Mouse (Mus musculus): ENCODE results near the gene 1700007K13Rik. TPM values are rescaled to one million over a fixed set of nuclear protein-coding genes. Genes with fewer than 3 reads are reported as not detected.

1700007K13Rik gene
- polyA plus RNA-seq, 1 experiment from 2014 or later: 1.5 TPM

- peaks cover 21% of the 10 kb centered on the region for H3K27me3 ChIP-seq (replicated peaks; ENCODE audit: low read depth, poor library complexity, severe bottlenecking)
- DNase-seq (ENCODE audit: low spot score): no peak
- H3K27ac ChIP-seq (replicated peaks): no peak overlapping the region
- no peak overlapping the region for H3K4me3 ChIP-seq
- H3K9me3 ChIP-seq: no peaks in the 10 kb centered on the region
- H3K36me3 ChIP-seq (replicated peaks): peaks cover 13% of the 10 kb centered on the region
- peaks cover 27% of the 10 kb centered on the region for H3K4me1 ChIP-seq
- 84% methylated on average over 9 of the region's 9 CpGs for WGBS
Measured at GRCm38 (mm10) chr2:28464919-28465318, 1.2 kb downstream of the 1700007K13Rik start.

GRCm38 (mm10) chr2:28463919-28464318 lies 2.2 kb downstream of the 1700007K13Rik start:
- 35% methylated on average over 3 of the region's 3 CpGs for WGBS
- H3K27ac ChIP-seq (replicated peaks): no peak overlapping the region
- no peaks in the 10 kb centered on the region for H3K9me3 ChIP-seq
- DNase-seq (ENCODE audit: low spot score): peak; percentile 66
- peaks cover 21% of the 10 kb centered on the region for H3K27me3 ChIP-seq (replicated peaks; ENCODE audit: low read depth, poor library complexity, severe bottlenecking)
- peaks cover 3% of the 10 kb centered on the region for H3K36me3 ChIP-seq (replicated peaks)
- no peak overlapping the region for H3K4me3 ChIP-seq
- peaks cover 24% of the 10 kb centered on the region for H3K4me1 ChIP-seq

GRCm38 (mm10) chr2:28456616-28457015 lies 9.5 kb downstream of the 1700007K13Rik start:
- Histone ChIP-seq H3K36me3 (replicated peaks) (peaks cover 22% of the 10 kb centered on the region), H3K9me3 (no peaks in the 10 kb centered on the region), H3K27ac (replicated peaks) (no peak overlapping the region), H3K27me3 (replicated peaks; ENCODE audit: low read depth, poor library complexity, severe bottlenecking) (no peaks in the 10 kb centered on the region), H3K4me1 (no peaks in the 10 kb centered on the region), H3K4me3 (no peak overlapping the region)
- 73% methylated on average over 1 of the region's 1 CpGs for WGBS
- DNase-seq (ENCODE audit: low spot score): no peak

GRCm38 (mm10) chr2:28453539-28453938 lies 12.6 kb downstream of the 1700007K13Rik start:
- Histone ChIP-seq H3K9me3 (no peaks in the 10 kb centered on the region), H3K4me3 (no peak overlapping the region)
- 90% methylated on average over 6 of the region's 6 CpGs for WGBS

GRCm38 (mm10) chr2:28451663-28452062 lies 14.5 kb downstream of the 1700007K13Rik start:
- peaks cover 40% of the 10 kb centered on the region for H3K36me3 ChIP-seq (replicated peaks)
- H3K9me3 ChIP-seq: no peaks in the 10 kb centered on the region
- H3K4me1 ChIP-seq: peaks cover 12% of the 10 kb centered on the region
- no peak overlapping the region for H3K27ac ChIP-seq (replicated peaks)
- no peak overlapping the region for H3K4me3 ChIP-seq
- H3K27me3 ChIP-seq (replicated peaks; ENCODE audit: low read depth, poor library complexity, severe bottlenecking): peaks cover 13% of the 10 kb centered on the region
- WGBS: 90% methylated on average over 11 of the region's 11 CpGs
- DNase-seq (ENCODE audit: low spot score): no peak

More at GRCm38 (mm10) chr2:28453539-28453938, 12.6 kb downstream of the 1700007K13Rik start:
- H3K27ac ChIP-seq (replicated peaks): no peak overlapping the region
- peaks cover 40% of the 10 kb centered on the region for H3K36me3 ChIP-seq (replicated peaks)
- H3K4me1 ChIP-seq: no peaks in the 10 kb centered on the region
- no peak for DNase-seq (ENCODE audit: low spot score)
- no peaks in the 10 kb centered on the region for H3K27me3 ChIP-seq (replicated peaks; ENCODE audit: low read depth, poor library complexity, severe bottlenecking)

- H3K36me3 ChIP-seq (replicated peaks): peaks cover 25% of the 10 kb centered on the region
- no peaks in the 10 kb centered on the region for H3K9me3 ChIP-seq
- peaks cover 19% of the 10 kb centered on the region for H3K4me1 ChIP-seq
- WGBS: 8% methylated on average over 11 of the region's 11 CpGs
- no peak for DNase-seq (ENCODE audit: low spot score)
- peaks cover 32% of the 10 kb centered on the region for H3K27me3 ChIP-seq (replicated peaks; ENCODE audit: low read depth, poor library complexity, severe bottlenecking)
- H3K4me3 ChIP-seq: peak overlapping the region; percentile 84
- H3K27ac ChIP-seq (replicated peaks): peak overlapping the region; percentile 87
Measured at GRCm38 (mm10) chr2:28447315-28447670, 18.8 kb downstream of the 1700007K13Rik start.

- peak within 1 kb of the TSS; percentile 84 for H3K4me3 ChIP-seq
- H3K4me1 ChIP-seq: peaks cover 19% of the 10 kb centered on the region
- no peaks in the 10 kb centered on the region for H3K9me3 ChIP-seq
- under 1% methylated on average over 115 of the region's 118 CpGs for WGBS
- peak; percentile 61 for DNase-seq (ENCODE audit: low spot score)
- peaks cover 19% of the 10 kb centered on the region for H3K36me3 ChIP-seq (replicated peaks)
- peaks cover 32% of the 10 kb centered on the region for H3K27me3 ChIP-seq (replicated peaks; ENCODE audit: low read depth, poor library complexity, severe bottlenecking)
- H3K27ac ChIP-seq (replicated peaks): peak within 1 kb of the TSS; percentile 87
Measured at GRCm38 (mm10) chr2:28446515-28447314, 19.4 kb downstream of the 1700007K13Rik start, which contains the start of gene Ppp1r26. TSS of gene Ppp1r26 (plus strand) at chr2:28446800.

- peaks cover 19% of the 10 kb centered on the region for H3K4me1 ChIP-seq
- H3K27me3 ChIP-seq (replicated peaks; ENCODE audit: low read depth, poor library complexity, severe bottlenecking): peaks cover 32% of the 10 kb centered on the region
- H3K4me3 ChIP-seq: peak overlapping the region; percentile 84
- H3K27ac ChIP-seq (replicated peaks): peak overlapping the region; percentile 87
- 6% methylated on average over 5 of the region's 5 CpGs for WGBS
- no peaks in the 10 kb centered on the region for H3K9me3 ChIP-seq
- peaks cover 13% of the 10 kb centered on the region for H3K36me3 ChIP-seq (replicated peaks)
- DNase-seq (ENCODE audit: low spot score): no peak
Measured at GRCm38 (mm10) chr2:28446181-28446514, 20.0 kb downstream of the 1700007K13Rik start.

- DNase-seq (ENCODE audit: low spot score): no peak
- Histone ChIP-seq H3K36me3 (replicated peaks) (0 out of 2 replicates have a peak, but pooled peaks cover 3% of the 10 kb centered on the region), H3K27ac (replicated peaks) (no peak overlapping the region), H3K4me3 (no peak overlapping the region), H3K4me1 (peaks cover 19% of the 10 kb centered on the region), H3K9me3 (no peaks in the 10 kb centered on the region), H3K27me3 (replicated peaks; ENCODE audit: low read depth, poor library complexity, severe bottlenecking) (peaks cover 32% of the 10 kb centered on the region)
- 77% methylated on average over 4 of the region's 4 CpGs for WGBS
Measured at GRCm38 (mm10) chr2:28445082-28445481, 21.1 kb downstream of the 1700007K13Rik start.

- Histone ChIP-seq H3K9me3 (no peaks in the 10 kb centered on the region; the same call in 1 of the 2 replicates), H3K36me3 (replicated peaks) (no peaks in the 10 kb centered on the region), H3K27me3 (replicated peaks; ENCODE audit: low read depth, poor library complexity, severe bottlenecking) (peaks cover 12% of the 10 kb centered on the region), H3K4me3 (no peak overlapping the region), H3K27ac (replicated peaks) (no peak overlapping the region), H3K4me1 (no peaks in the 10 kb centered on the region)
- WGBS: 83% methylated on average over 6 of the region's 6 CpGs
- DNase-seq (ENCODE audit: low spot score): no peak
Measured at GRCm38 (mm10) chr2:28440842-28441241, 25.3 kb downstream of the 1700007K13Rik start.

GRCm38 (mm10) chr2:28435401-28435800 lies 30.7 kb downstream of the 1700007K13Rik start:
- no peak overlapping the region for H3K4me3 ChIP-seq
- DNase-seq (ENCODE audit: low spot score): no peak
- H3K27ac ChIP-seq (replicated peaks): no peak overlapping the region
- H3K4me1 ChIP-seq: peaks cover 4% of the 10 kb centered on the region
- H3K9me3 ChIP-seq: no peaks in the 10 kb centered on the region; the same call in 1 of the 2 replicates
- no peaks in the 10 kb centered on the region for H3K36me3 ChIP-seq (replicated peaks)
- no peaks in the 10 kb centered on the region for H3K27me3 ChIP-seq (replicated peaks; ENCODE audit: low read depth, poor library complexity, severe bottlenecking)
- 89% methylated on average over 11 of the region's 11 CpGs for WGBS

GRCm38 (mm10) chr2:28433512-28433911 lies 32.6 kb downstream of the 1700007K13Rik start:
- no peak overlapping the region for H3K27ac ChIP-seq (replicated peaks)
- H3K9me3 ChIP-seq: peaks cover 3% of the 10 kb centered on the region
- peaks cover 4% of the 10 kb centered on the region for H3K4me1 ChIP-seq
- no peaks in the 10 kb centered on the region for H3K27me3 ChIP-seq (replicated peaks; ENCODE audit: low read depth, poor library complexity, severe bottlenecking)
- H3K4me3 ChIP-seq: no peak overlapping the region
- 20% methylated on average over 2 of the region's 2 CpGs for WGBS
- no peaks in the 10 kb centered on the region for H3K36me3 ChIP-seq (replicated peaks)
- DNase-seq (ENCODE audit: low spot score): no peak

GRCm38 (mm10) chr2:28432811-28433210 lies 33.3 kb downstream of the 1700007K13Rik start:
- no peak for DNase-seq (ENCODE audit: low spot score)
- H3K27me3 ChIP-seq (replicated peaks; ENCODE audit: low read depth, poor library complexity, severe bottlenecking): no peaks in the 10 kb centered on the region
- 72% methylated on average over 1 of the region's 1 CpGs for WGBS
- peaks cover 3% of the 10 kb centered on the region for H3K9me3 ChIP-seq
- H3K27ac ChIP-seq (replicated peaks): no peak overlapping the region; the same call in 1 of the 2 replicates
- H3K4me1 ChIP-seq: peaks cover 4% of the 10 kb centered on the region
- no peak overlapping the region for H3K4me3 ChIP-seq
- H3K36me3 ChIP-seq (replicated peaks): no peaks in the 10 kb centered on the region

Data from embryonic facial prominence, embryonic 10.5 days (tissue).